Mouse (Mus musculus): Measurements from ENCODE around the gene Adarb2. TPM values are rescaled to one million over a fixed set of nuclear protein-coding genes. Genes with fewer than 3 reads are reported as not detected.

Adarb2 gene
- polyA plus RNA-seq, 1 experiment from 2014 or later = 3.4 TPM

GRCm38 (mm10) chr13:8283116-8283515 lies 80.5 kb downstream of the Adarb2 start:
- no peaks in the 10 kb centered on the region for H3K27me3 ChIP-seq
- WGBS = 72% methylated on average over 2 of the region's 2 CpGs
- ATAC-seq (ENCODE audit: insufficient number of reproducible peaks, insufficient read depth, low FRiP score, low TSS enrichment, low read depth) = no peak
- H3K27ac ChIP-seq = no peak overlapping the region
- H3K9me3 ChIP-seq = no peaks in the 10 kb centered on the region
- no peaks in the 10 kb centered on the region for H3K4me1 ChIP-seq (replicated peaks)
- H3K4me2 ChIP-seq = no peak overlapping the region
- H3K4me3 ChIP-seq (replicated peaks) = no peak overlapping the region
- no peaks in the 10 kb centered on the region for H3K36me3 ChIP-seq
- no peak overlapping the region for H3K9ac ChIP-seq (replicated peaks)

- no peak overlapping the region for H3K9ac ChIP-seq (replicated peaks)
- no peaks in the 10 kb centered on the region for H3K4me1 ChIP-seq (replicated peaks)
- H3K27ac ChIP-seq = no peak overlapping the region
- no peaks in the 10 kb centered on the region for H3K9me3 ChIP-seq
- H3K4me2 ChIP-seq = no peak overlapping the region
- no peaks in the 10 kb centered on the region for H3K27me3 ChIP-seq
- H3K4me3 ChIP-seq (replicated peaks) = no peak overlapping the region
- WGBS = 56% methylated on average over 5 of the region's 5 CpGs
- H3K36me3 ChIP-seq = no peaks in the 10 kb centered on the region
- no peak for ATAC-seq (ENCODE audit: insufficient number of reproducible peaks, insufficient read depth, low FRiP score, low TSS enrichment, low read depth)
Measured at GRCm38 (mm10) chr13:8316347-8317141, 113.9 kb downstream of the Adarb2 start.

GRCm38 (mm10) chr13:8333589-8334455 lies 131.2 kb downstream of the Adarb2 start:
- Histone ChIP-seq H3K4me3 (replicated peaks) (no peak overlapping the region), H3K36me3 (no peaks in the 10 kb centered on the region), H3K27ac (no peak overlapping the region), H3K9me3 (no peaks in the 10 kb centered on the region), H3K4me2 (no peak overlapping the region), H3K4me1 (replicated peaks) (peaks cover 20% of the 10 kb centered on the region), H3K9ac (replicated peaks) (no peak overlapping the region), H3K27me3 (no peaks in the 10 kb centered on the region)
- WGBS = 29% methylated on average over 7 of the region's 7 CpGs
- no peak for ATAC-seq (ENCODE audit: insufficient number of reproducible peaks, insufficient read depth, low FRiP score, low TSS enrichment, low read depth)

- H3K4me2 ChIP-seq = no peak overlapping the region
- no peak overlapping the region for H3K9ac ChIP-seq (replicated peaks)
- H3K4me3 ChIP-seq (replicated peaks) = no peak overlapping the region
- 45% methylated on average over 4 of the region's 4 CpGs for WGBS
- H3K9me3 ChIP-seq = no peaks in the 10 kb centered on the region
- peaks cover 20% of the 10 kb centered on the region for H3K4me1 ChIP-seq (replicated peaks)
- ATAC-seq (ENCODE audit: insufficient number of reproducible peaks, insufficient read depth, low FRiP score, low TSS enrichment, low read depth) = no peak
- H3K36me3 ChIP-seq = no peaks in the 10 kb centered on the region
- H3K27ac ChIP-seq = no peak overlapping the region
- no peaks in the 10 kb centered on the region for H3K27me3 ChIP-seq
Measured at GRCm38 (mm10) chr13:8334580-8334979, 131.9 kb downstream of the Adarb2 start.

- WGBS = 71% methylated on average over 5 of the region's 5 CpGs
Measured at GRCm38 (mm10) chr13:8341086-8341807, 138.6 kb downstream of the Adarb2 start.

GRCm38 (mm10) chr13:8347147-8347546 lies 144.5 kb downstream of the Adarb2 start:
- no peaks in the 10 kb centered on the region for H3K4me1 ChIP-seq (replicated peaks)
- no peak for ATAC-seq (ENCODE audit: insufficient number of reproducible peaks, insufficient read depth, low FRiP score, low TSS enrichment, low read depth)
- no peaks in the 10 kb centered on the region for H3K9me3 ChIP-seq
- H3K9ac ChIP-seq (replicated peaks) = no peak overlapping the region
- 89% methylated on average over 7 of the region's 7 CpGs for WGBS
- H3K27ac ChIP-seq = no peak overlapping the region
- H3K4me2 ChIP-seq = no peak overlapping the region
- no peaks in the 10 kb centered on the region for H3K36me3 ChIP-seq
- no peaks in the 10 kb centered on the region for H3K27me3 ChIP-seq
- H3K4me3 ChIP-seq (replicated peaks) = no peak overlapping the region

More at GRCm38 (mm10) chr13:8341086-8341807, 138.6 kb downstream of the Adarb2 start:
- no peak overlapping the region for H3K27ac ChIP-seq
- H3K4me1 ChIP-seq (replicated peaks) = no peaks in the 10 kb centered on the region
- H3K27me3 ChIP-seq = no peaks in the 10 kb centered on the region
- H3K9ac ChIP-seq (replicated peaks) = no peak overlapping the region
- no peaks in the 10 kb centered on the region for H3K9me3 ChIP-seq
- no peak overlapping the region for H3K4me2 ChIP-seq
- no peak for ATAC-seq (ENCODE audit: insufficient number of reproducible peaks, insufficient read depth, low FRiP score, low TSS enrichment, low read depth)
- H3K36me3 ChIP-seq = no peaks in the 10 kb centered on the region
- H3K4me3 ChIP-seq (replicated peaks) = no peak overlapping the region

- Histone ChIP-seq H3K9me3 (no peaks in the 10 kb centered on the region), H3K36me3 (no peaks in the 10 kb centered on the region), H3K4me2 (no peak overlapping the region), H3K4me3 (replicated peaks) (no peak overlapping the region), H3K27me3 (no peaks in the 10 kb centered on the region), H3K27ac (no peak overlapping the region), H3K9ac (replicated peaks) (no peak overlapping the region), H3K4me1 (replicated peaks) (no peaks in the 10 kb centered on the region)
- ATAC-seq (ENCODE audit: insufficient number of reproducible peaks, insufficient read depth, low FRiP score, low TSS enrichment, low read depth) = no peak
Measured at GRCm38 (mm10) chr13:8352341-8352740, 149.7 kb downstream of the Adarb2 start.

- Histone ChIP-seq H3K27ac (no peak overlapping the region), H3K27me3 (no peaks in the 10 kb centered on the region), H3K9ac (replicated peaks) (no peak overlapping the region), H3K4me3 (replicated peaks) (no peak overlapping the region), H3K4me1 (replicated peaks) (no peaks in the 10 kb centered on the region), H3K4me2 (no peak overlapping the region), H3K36me3 (no peaks in the 10 kb centered on the region), H3K9me3 (no peaks in the 10 kb centered on the region)
- ATAC-seq (ENCODE audit: insufficient number of reproducible peaks, insufficient read depth, low FRiP score, low TSS enrichment, low read depth) = no peak
Measured at GRCm38 (mm10) chr13:8352952-8353351, 150.3 kb downstream of the Adarb2 start.

- Histone ChIP-seq H3K4me3 (replicated peaks) (no peak overlapping the region), H3K4me2 (no peak overlapping the region), H3K36me3 (no peaks in the 10 kb centered on the region), H3K27ac (no peak overlapping the region), H3K9me3 (no peaks in the 10 kb centered on the region), H3K27me3 (no peaks in the 10 kb centered on the region; the same call in 1 of the 2 replicates), H3K9ac (replicated peaks) (no peak overlapping the region), H3K4me1 (replicated peaks) (peaks cover 11% of the 10 kb centered on the region)
- ATAC-seq (ENCODE audit: insufficient number of reproducible peaks, insufficient read depth, low FRiP score, low TSS enrichment, low read depth) = no peak
- 88% methylated on average over 1 of the region's 1 CpGs for WGBS
Measured at GRCm38 (mm10) chr13:8365523-8365922, 162.9 kb downstream of the Adarb2 start.

GRCm38 (mm10) chr13:8366087-8366486 lies 163.4 kb downstream of the Adarb2 start:
- WGBS = 82% methylated on average over 4 of the region's 4 CpGs
- no peak overlapping the region for H3K4me2 ChIP-seq
- no peak overlapping the region for H3K27ac ChIP-seq
- no peaks in the 10 kb centered on the region for H3K36me3 ChIP-seq
- H3K4me3 ChIP-seq (replicated peaks) = no peak overlapping the region
- no peak overlapping the region for H3K9ac ChIP-seq (replicated peaks)
- H3K4me1 ChIP-seq (replicated peaks) = peaks cover 11% of the 10 kb centered on the region
- H3K27me3 ChIP-seq = no peaks in the 10 kb centered on the region; the same call in 1 of the 2 replicates
- H3K9me3 ChIP-seq = no peaks in the 10 kb centered on the region
- ATAC-seq (ENCODE audit: insufficient number of reproducible peaks, insufficient read depth, low FRiP score, low TSS enrichment, low read depth) = no peak

- H3K36me3 ChIP-seq = no peaks in the 10 kb centered on the region
- H3K9ac ChIP-seq (replicated peaks) = no peak overlapping the region
- H3K27ac ChIP-seq = no peak overlapping the region
- no peak overlapping the region for H3K4me3 ChIP-seq (replicated peaks)
- no peaks in the 10 kb centered on the region; the same call in 1 of the 2 replicates for H3K27me3 ChIP-seq
- no peaks in the 10 kb centered on the region for H3K9me3 ChIP-seq
- H3K4me1 ChIP-seq (replicated peaks) = peaks cover 11% of the 10 kb centered on the region
- ATAC-seq (ENCODE audit: insufficient number of reproducible peaks, insufficient read depth, low FRiP score, low TSS enrichment, low read depth) = peak; percentile 68
- no peak overlapping the region for H3K4me2 ChIP-seq
- WGBS = 40% methylated on average over 7 of the region's 7 CpGs
Measured at GRCm38 (mm10) chr13:8369868-8370387, 167.3 kb downstream of the Adarb2 start.

All from limb, embryonic 12.5 days (tissue).